Mouse (Mus musculus) fat pad, adult 2 months (tissue): ENCODE results near the gene 5330417H12Rik.
A peak's percentile ranks its signal among the peaks of the same experiment; 100 is the strongest.

Experiments
- DNase-seq: peaks from one replicate; pipeline ENCODE4 v3.0.0-alpha.2; 2011; ENCODE audit warnings: low read depth, low spot score; ENCODE audit errors: extremely low read depth

The 5330417H12Rik gene

GRCm38 (mm10) chr7:107625061-107625460 lies at the start of gene 5330417H12Rik:
5330417H12Rik (minus strand) TSS chr7:107625161.
- DNase-seq = no peak

GRCm38 (mm10) chr7:107668514-107668913 lies 43.6 kb upstream of the 5330417H12Rik start:
- no peak for DNase-seq

- no peak for DNase-seq
Observed at GRCm38 (mm10) chr7:107666262-107666902, 41.4 kb upstream of the 5330417H12Rik start.

- DNase-seq = no peak
Observed at GRCm38 (mm10) chr7:107665586-107666261, 40.8 kb upstream of the 5330417H12Rik start.

- no peak for DNase-seq
Observed at GRCm38 (mm10) chr7:107665221-107665585, 40.2 kb upstream of the 5330417H12Rik start.

- peak; percentile 77 for DNase-seq
Observed at GRCm38 (mm10) chr7:107664063-107665056, 39.4 kb upstream of the 5330417H12Rik start.

GRCm38 (mm10) chr7:107663621-107664020 lies 38.7 kb upstream of the 5330417H12Rik start:
- DNase-seq = no peak

GRCm38 (mm10) chr7:107661843-107662281 lies 36.9 kb upstream of the 5330417H12Rik start:
- no peak for DNase-seq

- no peak for DNase-seq
Observed at GRCm38 (mm10) chr7:107661189-107661842, 36.4 kb upstream of the 5330417H12Rik start.

- DNase-seq = peak; percentile 79
Observed at GRCm38 (mm10) chr7:107659186-107659918, 34.4 kb upstream of the 5330417H12Rik start.

- DNase-seq = no peak
Observed at GRCm38 (mm10) chr7:107656451-107656850, 31.5 kb upstream of the 5330417H12Rik start.

GRCm38 (mm10) chr7:107651821-107652220 lies 26.9 kb upstream of the 5330417H12Rik start:
- no peak for DNase-seq

GRCm38 (mm10) chr7:107649990-107650389 lies 25.0 kb upstream of the 5330417H12Rik start:
- DNase-seq = no peak

- no peak for DNase-seq
Observed at GRCm38 (mm10) chr7:107648937-107649688, 24.2 kb upstream of the 5330417H12Rik start.

- DNase-seq = no peak
Observed at GRCm38 (mm10) chr7:107644987-107645386, 20.0 kb upstream of the 5330417H12Rik start.

- DNase-seq = no peak
Observed at GRCm38 (mm10) chr7:107642586-107643275, 17.8 kb upstream of the 5330417H12Rik start.

- DNase-seq = no peak
Observed at GRCm38 (mm10) chr7:107638026-107638425, 13.1 kb upstream of the 5330417H12Rik start.

- DNase-seq = no peak
Observed at GRCm38 (mm10) chr7:107637398-107637797, 12.4 kb upstream of the 5330417H12Rik start.

- DNase-seq = no peak
Observed at GRCm38 (mm10) chr7:107633201-107633600, 8.2 kb upstream of the 5330417H12Rik start.
